Mouse (Mus musculus) skeletal muscle tissue, adult 2 months (tissue): ENCODE measurements around the gene AL732309.1.
"Not testable (repeated sequence)": the region's sequence is repeated elsewhere in the genome, so short reads cannot be mapped to it uniquely, and the experiment has no call there.

Experiments
- DNase-seq: peaks from one replicate; pipeline ENCODE4 v3.0.0-alpha.2; 2012; ENCODE audit warnings: low read depth, low spot score

Gene AL732309.1

GRCm38 (mm10) chr2:25267746-25268309, 21.2 kb upstream of the AL732309.1 start:
- DNase-seq: no peak

- no peak for DNase-seq
Measured at GRCm38 (mm10) chr2:25267241-25267640, 20.6 kb upstream of the AL732309.1 start.

GRCm38 (mm10) chr2:25266720-25267119, 20.1 kb upstream of the AL732309.1 start:
- no peak for DNase-seq

- DNase-seq: no peak
Measured at GRCm38 (mm10) chr2:25265897-25266656, 19.4 kb upstream of the AL732309.1 start.

- DNase-seq: no peak
Measured at GRCm38 (mm10) chr2:25264851-25265250, 18.2 kb upstream of the AL732309.1 start.

- no peak for DNase-seq
Measured at GRCm38 (mm10) chr2:25264286-25264660, 17.6 kb upstream of the AL732309.1 start.

GRCm38 (mm10) chr2:25263623-25264285, 17.1 kb upstream of the AL732309.1 start:
- no peak for DNase-seq

- DNase-seq: no peak
Measured at GRCm38 (mm10) chr2:25262795-25263622, 16.3 kb upstream of the AL732309.1 start.

GRCm38 (mm10) chr2:25262291-25262767, 15.7 kb upstream of the AL732309.1 start, which contains the start of gene Tprn:
Gene Tprn (plus strand): TSS chr2:25262618.
- DNase-seq: peak; percentile 94

- no peak for DNase-seq
Measured at GRCm38 (mm10) chr2:25261870-25262269, 15.2 kb upstream of the AL732309.1 start.

GRCm38 (mm10) chr2:25258887-25259286, 12.2 kb upstream of the AL732309.1 start:
- DNase-seq: no peak

- DNase-seq: not testable (repeated sequence)
Measured at GRCm38 (mm10) chr2:25257250-25257649, 10.6 kb upstream of the AL732309.1 start.

GRCm38 (mm10) chr2:25256443-25257109, 9.9 kb upstream of the AL732309.1 start:
- DNase-seq: not testable (repeated sequence)

- peak; percentile 77 for DNase-seq
Measured at GRCm38 (mm10) chr2:25255284-25255779, 8.7 kb upstream of the AL732309.1 start, which contains the start of gene Tmem203. Gene Tmem203 (plus strand): TSS chr2:25255439.

- DNase-seq: no peak
Measured at GRCm38 (mm10) chr2:25252331-25252730, 5.7 kb upstream of the AL732309.1 start.

GRCm38 (mm10) chr2:25244144-25244543, 2.5 kb downstream of the AL732309.1 start:
- no peak for DNase-seq

GRCm38 (mm10) chr2:25243342-25243741, 3.3 kb downstream of the AL732309.1 start:
- no peak for DNase-seq

GRCm38 (mm10) chr2:25242101-25242506, 4.6 kb downstream of the AL732309.1 start, which contains the start of the genes Rnf208 and Cysrt1:
Gene Rnf208 (plus strand): TSS chr2:25242255.
Gene Cysrt1 (minus strand): TSS chr2:25242452.
- no peak for DNase-seq

- DNase-seq: no peak
Measured at GRCm38 (mm10) chr2:25241438-25241775, 5.3 kb downstream of the AL732309.1 start.

GRCm38 (mm10) chr2:25240723-25241437, 5.8 kb downstream of the AL732309.1 start:
- peak; percentile 46 for DNase-seq
